Mouse (Mus musculus) heart, embryonic 16.5 days (tissue): ENCODE data around the gene Cog3. TPM values are rescaled to one million over a fixed set of nuclear protein-coding genes. Genes with fewer than 3 reads are reported as not detected.

Experiments used
- ATAC-seq: fragments of 200-750 bp; cut with Nextera tagmentation; replicated peaks from 2 replicates; pipeline ENCODE4 v1.8.0; 2017; ENCODE audit warnings: moderate number of reproducible peaks; ENCODE audit not compliant: insufficient read depth, low FRiP score; ENCODE audit errors: extremely low read depth
- H3K27ac ChIP-seq: fragments of 300-500 bp; sonication (generic); 2 replicates; pipeline ENCODE4 v1.5.1; 2014; ENCODE audit warnings: mild to moderate bottlenecking, low read length, control low read depth, moderate library complexity
- H3K27me3 ChIP-seq: fragments of 300-500 bp; sonication (generic); 2 replicates; pipeline ENCODE4 v1.6.1; 2014; ENCODE audit warnings: low read length, mixed read lengths; ENCODE audit not compliant: control insufficient read depth, insufficient read depth
- H3K36me3 ChIP-seq: fragments of 300-500 bp; sonication (generic); 2 replicates; pipeline ENCODE4 v1.6.1; 2014; ENCODE audit not compliant: control insufficient read depth, insufficient read depth
- H3K4me1 ChIP-seq: fragments of 300-500 bp; sonication (generic); 2 replicates; pipeline ENCODE4 v1.6.1; 2014; ENCODE audit warnings: low read length, mixed read lengths; ENCODE audit not compliant: control insufficient read depth, insufficient read depth
- H3K4me2 ChIP-seq: fragments of 300-500 bp; sonication (generic); 2 replicates; pipeline ENCODE4 v1.6.1; 2014; ENCODE audit warnings: low read depth, mild to moderate bottlenecking, control low read depth, low read length
- H3K4me3 ChIP-seq: fragments of 300-500 bp; sonication (generic); 2 replicates; pipeline ENCODE4 v1.5.1; 2014; ENCODE audit warnings: mild to moderate bottlenecking, control low read depth, low read length
- H3K9ac ChIP-seq: fragments of 300-500 bp; sonication (generic); 2 replicates; pipeline ENCODE4 v1.6.1; 2014; ENCODE audit warnings: low read length, control low read depth
- H3K9me3 ChIP-seq: fragments of 300-500 bp; sonication (generic); replicated peaks from 2 replicates; pipeline ENCODE4 v1.6.1; 2016; ENCODE audit warnings: low read length; ENCODE audit not compliant: control insufficient read depth
- WGBS: fragments of 180-500 bp; shearing (Covaris S2); extraction: QIAGEN DNeasy Blood & Tissue Kit; methylation state at CpG from one replicate; pipeline ENCODE4 v1.1.7; 2014; 5-methylcytosine and 5-hydroxymethylcytosine counted together
- polyA plus RNA-seq: library from polyadenylated mRNA; unstranded; fragments of >200 nt; fragmentation: Nextera tagmentation; extraction: Ambion mirVana; gene quantifications from 2 replicates; pipeline ENCODE4 v1.2.1, GENCODE M21; 2015

Gene Cog3
- polyA plus RNA-seq, 1 experiment from 2014 or later: 13.6 TPM

DNA sequence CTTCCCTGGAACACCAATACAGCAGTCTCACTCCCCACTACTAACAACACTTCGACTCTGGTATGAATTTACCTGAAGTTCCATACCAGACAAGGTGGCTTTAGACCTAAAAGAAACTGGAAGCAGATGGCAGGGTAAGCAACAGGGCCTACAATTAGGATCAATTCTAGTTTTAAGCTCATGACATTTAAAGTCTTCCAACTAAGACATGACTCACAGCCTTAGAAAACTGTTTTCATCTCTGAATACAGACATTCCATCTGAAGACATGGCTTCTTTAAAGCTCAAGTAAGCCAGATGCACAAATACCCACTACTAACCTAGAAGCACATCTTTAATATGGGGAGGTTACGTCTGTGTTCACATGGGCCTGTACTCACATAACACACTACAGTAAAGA, 6.4 kb downstream of the Cog3 start:
- H3K36me3 ChIP-seq: peaks cover 5% of the 10 kb centered on the region
- no peaks in the 10 kb centered on the region for H3K27me3 ChIP-seq
- WGBS: 93% methylated on average over 2 of the region's 2 CpGs
- H3K9ac ChIP-seq: no peak overlapping the region
- H3K4me1 ChIP-seq: peaks cover 12% of the 10 kb centered on the region
- H3K9me3 ChIP-seq: no peaks in the 10 kb centered on the region
- no peak overlapping the region for H3K27ac ChIP-seq
- H3K4me3 ChIP-seq: no peak overlapping the region
- H3K4me2 ChIP-seq: no peak overlapping the region
- ATAC-seq: no peak

GRCm38 (mm10) chr14:75741904-75742303, 12.4 kb downstream of the Cog3 start:
- peaks cover 20% of the 10 kb centered on the region for H3K36me3 ChIP-seq

GRCm38 (mm10) chr14:75735597-75735996, 18.7 kb downstream of the Cog3 start:
- H3K4me2 ChIP-seq: no peak overlapping the region
- no peak overlapping the region for H3K27ac ChIP-seq
- no peak overlapping the region for H3K9ac ChIP-seq
- H3K9me3 ChIP-seq: no peaks in the 10 kb centered on the region
- ATAC-seq: no peak
- WGBS: 90% methylated on average over 3 of the region's 3 CpGs
- peaks cover 44% of the 10 kb centered on the region for H3K36me3 ChIP-seq
- no peak overlapping the region for H3K4me3 ChIP-seq
- H3K27me3 ChIP-seq: no peaks in the 10 kb centered on the region
- H3K4me1 ChIP-seq: no peaks in the 10 kb centered on the region

More at GRCm38 (mm10) chr14:75741904-75742303, 12.4 kb downstream of the Cog3 start:
- Histone ChIP-seq H3K9ac (no peak overlapping the region), H3K27ac (no peak overlapping the region), H3K4me3 (no peak overlapping the region), H3K9me3 (no peaks in the 10 kb centered on the region), H3K4me1 (no peaks in the 10 kb centered on the region), H3K27me3 (no peaks in the 10 kb centered on the region), H3K4me2 (no peak overlapping the region)
- WGBS: 63% methylated on average over 3 of the region's 3 CpGs
- ATAC-seq: no peak

DNA sequence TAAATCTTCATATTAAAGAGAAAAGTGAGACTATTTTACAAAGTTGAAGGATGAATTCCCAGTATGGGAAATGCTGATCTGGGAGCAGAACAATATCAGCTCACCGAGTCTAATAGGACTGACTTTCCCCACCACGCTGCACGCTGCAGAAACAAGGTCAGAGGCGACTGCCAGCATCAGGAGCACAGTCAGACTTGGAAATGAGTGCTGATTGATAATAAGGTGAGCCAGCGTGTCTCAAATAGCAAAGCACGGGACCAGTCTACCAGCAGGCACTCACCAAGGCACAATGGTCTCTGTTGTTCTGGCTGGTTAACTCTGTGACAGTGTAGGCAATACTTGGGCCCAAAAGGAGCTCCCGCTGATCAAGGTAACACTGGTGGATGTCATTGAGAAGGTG, 21.7 kb downstream of the Cog3 start:
- Histone ChIP-seq H3K4me1 (no peaks in the 10 kb centered on the region), H3K9me3 (no peaks in the 10 kb centered on the region), H3K36me3 (peaks cover 60% of the 10 kb centered on the region), H3K27ac (no peak overlapping the region), H3K4me2 (no peak overlapping the region), H3K9ac (no peak overlapping the region), H3K27me3 (no peaks in the 10 kb centered on the region), H3K4me3 (no peak overlapping the region)
- WGBS: 89% methylated on average over 7 of the region's 7 CpGs
- ATAC-seq: no peak

DNA sequence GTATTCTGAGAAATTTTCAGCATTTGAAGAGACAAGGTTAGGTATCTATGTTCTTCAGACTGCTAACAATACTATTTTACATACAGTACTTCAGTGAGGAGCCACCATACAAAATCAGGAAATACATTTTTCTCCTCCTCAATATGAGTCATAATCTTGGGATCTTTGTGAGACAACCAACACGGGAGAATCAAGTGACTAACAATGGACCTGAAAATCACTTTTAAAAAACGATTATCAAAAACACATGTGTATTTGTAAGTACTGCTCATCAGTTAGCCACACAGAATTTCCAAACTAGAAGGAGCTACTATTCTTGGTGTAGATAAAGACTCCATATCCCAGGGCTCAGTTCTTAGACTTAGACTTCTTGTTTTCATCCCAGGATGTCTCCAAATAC, 23.0 kb downstream of the Cog3 start:
- no peak overlapping the region for H3K9ac ChIP-seq
- no peaks in the 10 kb centered on the region for H3K27me3 ChIP-seq
- H3K4me2 ChIP-seq: no peak overlapping the region
- peaks cover 51% of the 10 kb centered on the region for H3K36me3 ChIP-seq
- ATAC-seq: no peak
- no peaks in the 10 kb centered on the region for H3K9me3 ChIP-seq
- no peak overlapping the region for H3K4me3 ChIP-seq
- H3K4me1 ChIP-seq: no peaks in the 10 kb centered on the region
- WGBS: 78% methylated on average over 2 of the region's 2 CpGs
- no peak overlapping the region for H3K27ac ChIP-seq

DNA sequence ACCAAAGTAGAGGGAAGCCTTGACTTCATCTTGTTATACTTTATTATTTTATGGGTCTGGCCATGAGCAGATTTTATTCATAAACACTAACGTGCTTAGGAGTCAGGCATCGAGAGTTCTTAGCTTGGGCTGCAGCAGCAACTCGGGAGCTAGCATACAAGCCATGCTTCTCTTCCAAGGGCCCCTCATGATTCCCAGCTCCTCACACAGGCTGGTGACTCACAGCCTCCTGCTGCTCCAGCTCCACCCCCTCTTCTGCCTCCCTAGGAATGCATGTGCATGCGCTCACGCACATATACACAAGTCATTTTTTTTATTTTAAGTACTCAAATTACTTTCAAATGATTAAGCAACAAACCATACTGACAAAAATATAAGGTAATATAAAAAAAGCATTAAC, 26.2 kb downstream of the Cog3 start:
- Histone ChIP-seq H3K4me1 (no peaks in the 10 kb centered on the region), H3K9ac (no peak overlapping the region), H3K4me3 (no peak overlapping the region), H3K9me3 (no peaks in the 10 kb centered on the region), H3K27me3 (no peaks in the 10 kb centered on the region), H3K27ac (no peak overlapping the region), H3K36me3 (peaks cover 37% of the 10 kb centered on the region), H3K4me2 (no peak overlapping the region)
- no peak for ATAC-seq
- WGBS: 90% methylated on average over 5 of the region's 5 CpGs

GRCm38 (mm10) chr14:75727046-75727445, 27.3 kb downstream of the Cog3 start:
- Histone ChIP-seq H3K4me2 (no peak overlapping the region), H3K27me3 (no peaks in the 10 kb centered on the region), H3K27ac (no peak overlapping the region), H3K9me3 (no peaks in the 10 kb centered on the region), H3K4me3 (no peak overlapping the region), H3K36me3 (peaks cover 34% of the 10 kb centered on the region), H3K9ac (no peak overlapping the region), H3K4me1 (no peaks in the 10 kb centered on the region)
- ATAC-seq: no peak
- 68% methylated on average over 4 of the region's 4 CpGs for WGBS

- whole genome bisulfite sequencing: 95% methylated on average over 2 of the region's 2 CpGs
- no peak for ATAC-seq
- H3K4me1 ChIP-seq: peaks cover 7% of the 10 kb centered on the region
- H3K4me3 ChIP-seq: no peak overlapping the region
- H3K27me3 ChIP-seq: no peaks in the 10 kb centered on the region
- no peak overlapping the region for H3K4me2 ChIP-seq
- no peak overlapping the region for H3K9ac ChIP-seq
- H3K36me3 ChIP-seq: peaks cover 23% of the 10 kb centered on the region; the same call in 1 of the 2 replicates
- no peak overlapping the region for H3K27ac ChIP-seq
- H3K9me3 ChIP-seq: no peaks in the 10 kb centered on the region
Observed at GRCm38 (mm10) chr14:75722816-75723215, 31.5 kb downstream of the Cog3 start.

GRCm38 (mm10) chr14:75721977-75722563, 32.2 kb downstream of the Cog3 start:
- H3K4me3 ChIP-seq: no peak overlapping the region
- peaks cover 7% of the 10 kb centered on the region for H3K4me1 ChIP-seq
- WGBS: 55% methylated on average over 12 of the region's 12 CpGs
- H3K9me3 ChIP-seq: no peaks in the 10 kb centered on the region
- H3K36me3 ChIP-seq: peaks cover 22% of the 10 kb centered on the region
- no peak overlapping the region for H3K9ac ChIP-seq
- H3K4me2 ChIP-seq: no peak overlapping the region
- ATAC-seq: no peak
- H3K27ac ChIP-seq: no peak overlapping the region
- no peaks in the 10 kb centered on the region for H3K27me3 ChIP-seq
